Mouse (Mus musculus) skeletal muscle tissue, adult 2 months (tissue): ENCODE data around the gene Psmb5.

Experiments used
- DNase-seq: peaks from one replicate; pipeline ENCODE4 v3.0.0-alpha.2; 2012; ENCODE audit warnings: low read depth, low spot score

Psmb5 gene

DNA sequence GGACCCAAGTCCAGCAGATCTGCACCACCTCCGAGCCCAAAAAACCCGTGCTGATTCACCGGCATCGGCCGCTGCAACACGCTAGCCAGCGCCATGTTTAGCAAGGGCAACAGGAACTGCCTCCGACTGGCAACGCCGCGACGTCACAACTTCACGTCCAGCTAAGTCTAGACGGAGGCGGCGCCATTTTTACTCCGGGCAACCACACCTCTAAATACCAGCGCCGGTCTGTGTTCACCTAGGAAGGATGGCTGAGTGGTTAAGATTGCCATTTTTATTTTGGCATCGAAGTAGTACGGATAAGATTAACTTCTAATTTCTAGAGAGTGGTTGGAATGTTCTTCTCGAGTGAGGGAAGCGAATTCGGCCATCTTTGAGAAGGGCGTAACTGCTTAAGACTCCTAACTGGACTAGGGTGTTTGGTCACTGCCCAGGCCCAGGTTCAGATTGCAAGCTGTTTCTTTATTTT lies at the start of gene Psmb5:
Psmb5 (minus strand) TSS at position 126 of the 469 bp plus-strand sequence.
- DNase-seq = peak; percentile 87

- no peak for DNase-seq
Measured at GRCm38 (mm10) chr14:54664477-54665222, 46.8 kb upstream of the Psmb5 start.

DNA sequence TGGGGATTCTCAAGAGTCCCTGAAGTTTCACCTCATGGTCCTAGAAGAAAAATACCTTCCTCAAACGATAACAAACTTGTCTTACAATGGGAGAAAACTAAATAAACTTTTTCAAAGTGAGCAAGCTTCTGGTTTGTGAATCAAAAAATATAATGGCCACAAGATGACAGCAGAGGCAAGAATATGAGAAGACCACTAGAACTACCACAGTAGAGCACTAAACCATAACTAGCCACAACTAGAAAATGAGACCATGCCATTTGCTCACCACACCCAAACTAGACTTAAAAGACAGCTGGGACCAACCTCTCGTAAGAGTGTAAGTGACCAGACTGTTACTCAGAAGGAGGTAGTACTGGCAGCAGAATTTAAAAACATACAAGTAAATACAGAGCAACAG lies 42.2 kb upstream of the Psmb5 start:
- no peak for DNase-seq

- DNase-seq = peak; percentile 88
Measured at GRCm38 (mm10) chr14:54653496-54653895, 35.7 kb upstream of the Psmb5 start.

DNA sequence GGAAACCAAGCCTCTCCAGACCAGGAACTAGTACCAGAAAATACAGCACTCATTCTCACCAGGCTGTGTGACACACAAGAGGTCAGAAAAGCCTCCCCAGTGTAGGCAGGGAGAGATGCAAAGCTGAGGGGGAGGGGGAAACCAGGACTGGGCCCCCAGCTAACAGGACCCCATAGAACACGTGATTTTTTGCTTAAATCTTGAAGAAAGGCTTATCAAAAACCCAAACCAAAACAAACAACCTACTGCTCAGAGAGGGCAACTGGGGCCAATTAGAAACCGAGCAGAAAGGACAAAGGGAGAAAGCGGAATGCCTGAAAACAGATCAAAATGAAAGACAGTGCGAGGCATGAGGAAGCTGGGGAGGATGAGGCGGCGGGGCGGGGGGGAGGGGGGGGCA lies 35.0 kb upstream of the Psmb5 start:
- no peak for DNase-seq

GRCm38 (mm10) chr14:54651556-54651955 lies 33.7 kb upstream of the Psmb5 start:
- DNase-seq = no peak

GRCm38 (mm10) chr14:54650621-54651454 lies 33.0 kb upstream of the Psmb5 start:
- DNase-seq = peak; percentile 79

- no peak for DNase-seq
Measured at GRCm38 (mm10) chr14:54647900-54648299, 30.1 kb upstream of the Psmb5 start.

GRCm38 (mm10) chr14:54646898-54647636 lies 29.2 kb upstream of the Psmb5 start:
- DNase-seq = no peak

DNA sequence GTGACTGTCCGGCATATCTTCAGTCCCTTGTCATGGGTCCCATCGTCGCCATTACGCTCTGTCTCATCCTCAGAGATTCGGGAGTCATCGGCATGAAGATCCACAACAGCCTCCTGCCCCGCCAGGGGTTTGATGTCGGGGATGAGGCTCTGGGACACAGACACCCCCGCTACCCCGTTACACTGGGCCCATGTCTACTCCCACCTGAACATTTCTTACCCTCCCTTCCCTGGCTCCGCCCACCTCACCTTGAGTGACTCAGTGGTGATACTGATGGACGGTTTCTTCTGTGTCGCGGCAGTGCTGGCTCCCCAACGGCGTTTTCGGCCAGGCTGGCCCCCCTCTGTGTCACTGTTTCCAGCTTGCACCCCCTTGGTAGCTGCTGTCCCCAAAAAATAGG lies 28.6 kb upstream of the Psmb5 start:
- DNase-seq = no peak

DNA sequence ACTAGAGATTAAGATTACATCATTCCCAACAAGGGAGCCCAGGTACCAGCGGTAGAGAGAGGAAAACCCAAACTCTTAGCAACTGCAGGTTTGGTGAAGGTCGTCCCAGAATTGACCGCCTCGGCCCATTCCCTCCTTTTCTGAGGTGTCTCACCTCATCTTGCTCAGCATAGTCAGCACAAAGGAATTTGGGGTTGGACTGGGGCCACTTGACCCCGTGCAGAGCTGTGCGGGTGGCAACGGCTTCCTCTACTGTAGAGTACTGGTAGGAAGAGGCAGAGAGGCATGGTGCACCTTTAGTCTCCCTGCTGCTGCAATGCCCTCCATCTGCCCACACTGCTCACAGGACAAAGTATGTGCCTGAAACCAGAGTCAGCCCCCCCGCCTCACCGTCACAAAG lies 26.5 kb upstream of the Psmb5 start:
- no peak for DNase-seq

DNA sequence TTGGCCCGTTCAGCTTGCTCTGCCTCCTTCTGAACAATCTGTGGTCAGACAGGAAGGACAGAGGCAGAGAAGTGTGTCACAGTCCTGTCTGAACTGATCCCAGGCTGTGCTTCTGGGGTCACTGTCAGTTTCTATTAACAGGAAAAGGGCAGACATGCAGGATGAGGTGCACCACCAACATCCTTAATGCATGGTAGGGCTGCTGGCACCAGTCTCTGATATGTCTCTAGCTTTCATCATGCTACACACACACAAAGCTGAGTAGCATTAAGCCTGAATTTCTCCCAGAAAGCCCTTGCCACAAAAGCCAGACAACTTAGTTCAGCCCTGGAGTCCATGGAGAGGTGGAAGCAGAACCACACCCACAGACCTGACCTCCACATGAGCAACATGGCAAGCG lies 25.2 kb upstream of the Psmb5 start:
- no peak for DNase-seq

DNA sequence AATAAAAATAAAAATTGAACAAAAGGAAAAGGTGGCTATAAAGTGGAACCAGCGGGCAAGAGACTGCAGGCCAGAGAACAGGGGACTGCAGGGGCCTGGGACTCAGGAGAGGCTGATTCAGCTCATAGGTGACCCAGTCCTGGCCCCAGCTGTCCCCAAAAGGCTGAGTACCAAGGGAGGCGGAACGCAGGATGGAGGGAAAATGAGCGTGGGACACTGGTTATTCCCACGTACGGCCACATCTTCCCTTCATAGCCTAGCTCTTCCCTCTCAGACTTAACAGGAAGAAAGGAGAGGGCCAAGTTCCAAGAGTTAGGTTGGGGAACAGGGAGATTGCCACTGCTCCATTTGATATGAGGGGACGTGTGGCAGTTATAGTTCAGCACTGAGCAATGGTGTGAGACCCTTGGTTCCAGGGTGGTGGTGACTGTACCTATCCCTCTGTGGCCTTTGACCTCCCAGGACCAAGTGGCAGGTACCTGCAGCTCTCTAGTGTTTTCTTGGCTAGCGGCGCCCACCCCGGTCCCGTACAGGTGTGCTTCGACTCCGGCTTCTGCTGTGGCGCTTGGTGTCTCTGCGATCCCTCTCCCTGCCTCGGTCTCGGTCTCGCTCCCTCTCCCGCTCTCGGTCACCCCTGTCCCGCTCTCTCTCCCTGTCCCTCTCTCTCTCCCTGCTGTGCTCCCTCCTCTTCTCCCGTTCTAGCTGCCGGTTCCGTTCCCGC lies 24.6 kb upstream of the Psmb5 start:
- DNase-seq = no peak

GRCm38 (mm10) chr14:54641305-54641969 lies 23.6 kb upstream of the Psmb5 start, which contains the start of gene Cdh24:
TSS of gene Cdh24 (minus strand) at chr14:54641364.
- DNase-seq = peak; percentile 46

DNA sequence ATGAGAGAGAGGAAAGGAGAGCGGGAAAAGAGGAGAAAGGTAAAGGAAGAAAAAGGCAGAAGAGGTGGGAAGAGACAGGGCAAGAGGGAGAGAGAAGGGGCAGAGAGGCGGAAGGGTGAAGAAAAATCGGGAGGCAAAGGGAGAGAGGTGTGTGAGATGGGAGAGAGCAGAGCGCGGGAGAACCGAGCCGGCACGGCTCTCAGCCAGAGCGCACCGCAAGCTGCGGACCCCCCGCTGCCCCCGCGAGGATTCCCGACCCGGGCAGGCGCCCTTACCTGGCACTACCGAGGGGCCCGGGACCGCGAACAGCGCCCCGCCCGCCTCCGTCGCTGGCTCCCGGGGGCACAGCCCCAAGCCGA lies 23.1 kb upstream of the Psmb5 start, which contains the start of gene Gm17606:
Gm17606 (plus strand) TSS at position 7 of the 359 bp plus-strand sequence.
- DNase-seq = no peak

DNA sequence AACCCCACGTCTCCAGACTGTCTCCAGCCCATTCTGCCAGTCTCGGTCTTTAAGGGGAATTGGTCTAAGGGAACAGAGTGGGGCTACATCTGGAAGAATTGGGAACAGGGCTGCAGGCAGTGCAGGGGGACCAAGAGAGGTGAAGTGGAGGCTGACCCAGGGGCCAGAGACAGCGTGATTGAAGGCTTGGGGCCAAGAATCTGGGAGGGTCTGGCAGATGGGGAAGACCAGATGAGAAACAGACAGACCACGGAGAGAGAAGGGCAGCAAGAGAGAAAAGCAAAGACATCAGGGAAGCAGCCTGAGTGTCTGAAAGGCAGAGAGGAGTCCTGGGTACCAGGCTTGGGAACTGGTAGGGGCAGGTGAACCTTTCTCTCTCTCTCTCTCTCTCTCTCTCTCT lies 22.3 kb upstream of the Psmb5 start:
- DNase-seq = no peak

DNA sequence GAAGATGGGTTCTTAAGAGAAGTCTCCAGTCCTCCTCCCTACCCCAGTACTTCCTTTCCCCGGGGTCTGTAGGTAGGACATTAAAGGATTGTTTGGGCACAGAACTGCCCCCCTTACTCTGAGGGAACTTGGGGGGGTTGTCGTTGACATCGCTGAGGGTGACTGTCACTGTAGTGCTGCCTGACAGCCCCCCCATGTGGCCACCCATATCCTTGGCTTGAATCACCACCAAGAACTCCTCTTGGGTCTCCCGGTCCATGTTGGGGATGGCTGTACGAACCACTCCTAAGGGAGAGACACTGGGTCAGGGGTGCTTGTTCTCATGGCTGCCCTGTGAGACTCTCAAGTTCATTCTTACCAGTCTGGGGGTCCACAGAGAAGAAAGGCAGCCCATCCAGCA lies 20.4 kb upstream of the Psmb5 start:
- no peak for DNase-seq

- no peak for DNase-seq
Measured at GRCm38 (mm10) chr14:54636954-54637353, 19.1 kb upstream of the Psmb5 start.

DNA sequence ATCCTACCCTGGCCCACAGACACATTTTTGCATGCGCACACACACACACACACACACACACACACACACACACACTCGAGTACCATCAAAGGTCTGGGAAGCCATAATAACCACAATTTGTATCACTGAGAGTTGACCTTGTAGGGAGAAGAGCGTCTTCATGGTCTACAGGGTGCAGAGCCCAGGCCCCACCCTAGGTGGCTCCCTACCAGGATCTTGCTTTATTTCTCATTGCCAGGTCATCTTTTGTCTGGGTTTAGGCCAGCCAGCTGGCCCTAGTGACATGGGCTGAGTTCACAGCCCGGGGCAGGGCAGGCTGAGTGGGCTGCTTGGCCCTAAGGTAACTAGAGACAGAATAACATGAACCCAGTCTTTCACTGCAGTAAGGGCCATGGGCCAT lies 16.4 kb upstream of the Psmb5 start:
- no peak for DNase-seq

DNA sequence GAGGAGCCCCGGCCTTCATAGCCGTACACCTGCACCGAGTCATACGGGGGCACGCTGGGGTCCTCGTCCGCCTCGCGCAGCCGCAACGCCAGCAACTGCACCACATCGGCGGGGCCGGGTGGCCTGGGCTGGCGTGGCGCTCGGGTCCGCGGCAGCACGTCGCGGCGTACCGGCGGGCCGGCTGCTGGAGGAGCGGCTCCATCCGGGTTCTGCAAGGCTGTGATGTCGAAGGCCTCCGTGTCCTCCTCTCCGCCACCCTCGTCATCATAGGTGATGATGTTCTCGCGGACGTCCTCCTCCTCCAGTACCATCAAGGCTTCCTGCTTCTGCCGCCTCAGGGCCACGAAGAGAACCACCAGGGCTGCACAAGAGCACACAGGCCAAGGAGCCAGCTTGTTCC lies 14.4 kb upstream of the Psmb5 start:
- no peak for DNase-seq

DNA sequence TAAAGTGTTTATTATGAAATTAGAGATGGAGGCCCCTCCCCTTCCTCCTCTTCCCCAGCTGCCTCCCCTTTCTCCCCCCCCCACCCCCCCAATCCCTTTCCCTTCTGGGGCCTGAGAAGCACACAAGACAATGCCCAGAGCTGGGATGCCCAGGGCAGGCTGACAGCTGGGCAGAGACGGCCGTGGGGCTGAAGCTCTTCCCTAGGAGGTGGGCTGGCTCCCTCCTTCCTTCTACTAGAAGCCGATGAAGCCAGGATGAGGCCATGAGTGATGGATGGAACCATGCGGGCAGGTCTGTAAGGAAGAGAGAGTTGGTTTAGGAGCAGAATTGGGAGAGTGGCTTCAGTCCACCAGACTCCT lies 13.4 kb upstream of the Psmb5 start:
- no peak for DNase-seq
